Mouse (Mus musculus) C2C12 (cell line): ENCODE measurements around the gene Hist1h4a. TPM values are rescaled to one million over a fixed set of nuclear protein-coding genes. Genes with fewer than 3 reads are reported as not detected.

ENCODE experiments used
- H3K27me3 ChIP-seq: one replicate; pipeline ENCODE4 v1.6.1; 2011; ENCODE audit not compliant: control insufficient read depth, insufficient read depth, insufficient read length
- H3K36me3 ChIP-seq: one replicate; pipeline ENCODE4 v1.6.1; 2011; ENCODE audit not compliant: control insufficient read depth, insufficient read depth
- H3K4me3 ChIP-seq: one replicate; pipeline ENCODE4 v1.5.1; 2011; ENCODE audit warnings: mild to moderate bottlenecking, control low read depth; ENCODE audit not compliant: poor library complexity, insufficient read depth, severe bottlenecking
- H3K79me2 ChIP-seq: one replicate; pipeline ENCODE4 v1.6.1; 2011; ENCODE audit not compliant: control insufficient read depth, insufficient read depth
- H3K79me3 ChIP-seq: one replicate; pipeline ENCODE4 v1.6.1; 2011; ENCODE audit warnings: low read depth, control low read depth
- H3ac ChIP-seq: one replicate; pipeline ENCODE3; 2011; ENCODE audit warnings: low read depth; ENCODE audit not compliant: control insufficient read depth, insufficient read length
- CEBPB ChIP-seq: IDR thresholded peaks from one replicate; pipeline ENCODE4 v1.6.1; 2011; ENCODE audit warnings: low read depth, mild to moderate bottlenecking, control low read depth, moderate library complexity
- CTCF ChIP-seq: IDR thresholded peaks from one replicate; pipeline ENCODE4 v1.5.1; 2011; ENCODE audit not compliant: control insufficient read depth, insufficient read depth, insufficient read length
- FOSL1 ChIP-seq: IDR thresholded peaks from one replicate; pipeline ENCODE4 v1.8.0; 2011; ENCODE audit warnings: mild to moderate bottlenecking, low read length; ENCODE audit not compliant: poor library complexity, insufficient read depth, severe bottlenecking
- MAX ChIP-seq: IDR thresholded peaks from one replicate; pipeline ENCODE4 v1.6.1; 2011; ENCODE audit warnings: mild to moderate bottlenecking, control low read depth
- MYOD1 ChIP-seq: IDR thresholded peaks from one replicate; pipeline ENCODE4 v1.6.1; 2011; ENCODE audit warnings: low read depth; ENCODE audit not compliant: control insufficient read depth, insufficient read length
- MYOG ChIP-seq: IDR thresholded peaks from one replicate; pipeline ENCODE4 v1.6.1; 2011; ENCODE audit not compliant: control insufficient read depth, insufficient read length; ENCODE audit errors: extremely low read depth
- USF1 ChIP-seq: IDR thresholded peaks from one replicate; pipeline ENCODE4 v1.6.1; 2011; ENCODE audit warnings: low read depth, mild to moderate bottlenecking, control low read depth, moderate library complexity
- polyA plus RNA-seq: library from polyadenylated mRNA; unstranded; fragments of >200 nt; fragmentation: generic; extraction: Trizol; gene quantifications from one replicate; pipeline ENCODE4 v1.2.1, GENCODE M21; 2012; ENCODE audit warnings: missing spikeins

The Hist1h4a gene
- polyA plus RNA-seq, 1 experiment = 6.8 TPM

GRCm38 (mm10) chr13:23759916-23760239 is 1.2 kb downstream of the Hist1h4a start:
- H3K79me3 ChIP-seq = no peaks in the 10 kb centered on the region
- H3K36me3 ChIP-seq = no peaks in the 10 kb centered on the region
- H3ac ChIP-seq = peak overlapping the region; percentile 24
- TF ChIP-seq MYOD1 (no peak), CEBPB (no peak), USF1 (no peak), CTCF (no peak)
- no peak overlapping the region for H3K4me3 ChIP-seq
- no peaks in the 10 kb centered on the region for H3K27me3 ChIP-seq
- no peaks in the 10 kb centered on the region for H3K79me2 ChIP-seq

- Histone ChIP-seq H3K36me3 (no peaks in the 10 kb centered on the region), H3K27me3 (no peaks in the 10 kb centered on the region), H3K79me3 (no peaks in the 10 kb centered on the region), H3ac (no peak overlapping the region), H3K79me2 (no peaks in the 10 kb centered on the region), H3K4me3 (no peak overlapping the region)
- TF ChIP-seq MYOG (no peak), CEBPB (no peak), MYOD1 (no peak), FOSL1 (no peak), CTCF (no peak), USF1 (no peak), MAX (no peak)
Measured at GRCm38 (mm10) chr13:23759251-23759771, 1.7 kb downstream of the Hist1h4a start.

GRCm38 (mm10) chr13:23757921-23758320 is 3.1 kb downstream of the Hist1h4a start:
- Histone ChIP-seq H3K4me3 (no peak overlapping the region), H3K36me3 (no peaks in the 10 kb centered on the region), H3K27me3 (no peaks in the 10 kb centered on the region), H3ac (no peak overlapping the region), H3K79me2 (no peaks in the 10 kb centered on the region), H3K79me3 (no peaks in the 10 kb centered on the region)
- TF ChIP-seq USF1 (no peak), MYOD1 (no peak), FOSL1 (no peak), MYOG (no peak), MAX (no peak), CEBPB (no peak), CTCF (no peak)

- H3ac ChIP-seq = peak overlapping the region; percentile 56
- H3K4me3 ChIP-seq = no peak overlapping the region
- no peaks in the 10 kb centered on the region for H3K36me3 ChIP-seq
- TF ChIP-seq CEBPB = no peak
- no peaks in the 10 kb centered on the region for H3K79me2 ChIP-seq
- H3K79me3 ChIP-seq = no peaks in the 10 kb centered on the region
- no peaks in the 10 kb centered on the region for H3K27me3 ChIP-seq
Measured at GRCm38 (mm10) chr13:23757211-23757773, 3.7 kb downstream of the Hist1h4a start.

GRCm38 (mm10) chr13:23756790-23757189 is 4.2 kb downstream of the Hist1h4a start, which contains the start of gene Hist1h4b:
Hist1h4b (plus strand) TSS chr13:23757013.
- H3K79me2 ChIP-seq = no peaks in the 10 kb centered on the region
- no peak for TF ChIP-seq MYOD1
- TF ChIP-seq USF1 = no peak
- no peak for TF ChIP-seq CEBPB
- no peak for TF ChIP-seq FOSL1
- no peak for TF ChIP-seq MAX
- TF ChIP-seq MYOG = no peak
- no peak for TF ChIP-seq CTCF
- H3K36me3 ChIP-seq = no peaks in the 10 kb centered on the region
- H3K4me3 ChIP-seq = no peak within 1 kb of the TSS
- H3ac ChIP-seq = peak within 1 kb of the TSS; percentile 56
- H3K79me3 ChIP-seq = no peaks in the 10 kb centered on the region
- H3K27me3 ChIP-seq = no peaks in the 10 kb centered on the region

GRCm38 (mm10) chr13:23755000-23755399 is 6.0 kb downstream of the Hist1h4a start:
- no peak overlapping the region for H3K4me3 ChIP-seq
- H3K36me3 ChIP-seq = no peaks in the 10 kb centered on the region
- H3K79me2 ChIP-seq = no peaks in the 10 kb centered on the region
- no peak overlapping the region for H3ac ChIP-seq
- no peak for TF ChIP-seq CEBPB
- TF ChIP-seq MYOD1 = no peak
- TF ChIP-seq MAX = no peak
- no peak for TF ChIP-seq MYOG
- no peak for TF ChIP-seq FOSL1
- TF ChIP-seq USF1 = no peak
- no peak for TF ChIP-seq CTCF
- no peaks in the 10 kb centered on the region for H3K79me3 ChIP-seq
- H3K27me3 ChIP-seq = no peaks in the 10 kb centered on the region
